Mouse (Mus musculus): ENCODE data around the gene Snrnp35. TPM values are rescaled to one million over a fixed set of nuclear protein-coding genes. Genes with fewer than 3 reads are reported as not detected.

Snrnp35 gene
- polyA plus RNA-seq, 1 experiment from 2014 or later: 12.3 TPM

GRCm38 (mm10) chr5:124468365-124468764 is 14.6 kb upstream of the Snrnp35 start:
- peaks cover 9% of the 10 kb centered on the region for H3K36me3 ChIP-seq (replicated peaks; ENCODE audit: control insufficient read depth, insufficient read depth, low read depth, low read length)
- WGBS: 94% methylated on average over 7 of the region's 7 CpGs

DNA sequence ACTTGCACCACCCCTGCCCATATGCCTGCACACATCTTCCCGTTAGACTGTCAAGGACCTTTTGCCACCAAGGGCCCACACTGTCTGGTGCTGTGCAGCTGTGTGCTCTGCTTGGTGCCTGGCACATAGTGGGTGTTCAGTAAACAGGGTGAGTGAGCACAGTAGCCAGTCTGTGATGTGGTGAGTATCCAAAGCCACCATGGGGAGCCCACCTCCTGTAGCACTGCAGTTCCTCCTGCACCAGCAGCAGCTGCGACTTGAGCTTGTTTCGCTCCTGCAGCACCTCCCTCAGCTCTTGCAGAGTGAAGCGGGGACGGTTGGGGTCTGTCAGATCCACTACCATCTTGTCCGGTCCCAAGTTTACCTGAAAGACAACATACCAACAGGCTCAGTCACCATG is 13.4 kb upstream of the Snrnp35 start:
- 95% methylated on average over 6 of the region's 6 CpGs for WGBS
- no peak overlapping the region for H3K4me3 ChIP-seq (ENCODE audit: low read depth, low read length)
- no peak for DNase-seq (ENCODE audit: low spot score)
- peaks cover 7% of the 10 kb centered on the region for H3K36me3 ChIP-seq (replicated peaks; ENCODE audit: control insufficient read depth, insufficient read depth, low read depth, low read length)
- no peak overlapping the region for H3K9ac ChIP-seq (replicated peaks; ENCODE audit: low read length)
- no peaks in the 10 kb centered on the region for H3K27me3 ChIP-seq (ENCODE audit: control insufficient read depth, insufficient read depth, low read length)
- no peaks in the 10 kb centered on the region for H3K9me3 ChIP-seq (replicated peaks; ENCODE audit: control insufficient read depth, low read length)
- H3K4me1 ChIP-seq (ENCODE audit: control insufficient read depth, insufficient read depth, low read length): no peaks in the 10 kb centered on the region
- no peak overlapping the region for H3K4me2 ChIP-seq (ENCODE audit: low read depth, low read length)
- no peak for ATAC-seq (replicated peaks; ENCODE audit: insufficient number of reproducible peaks, low FRiP score, low TSS enrichment, low read depth)
- H3K27ac ChIP-seq (replicated peaks; ENCODE audit: low read depth, low read length): no peak overlapping the region

More at GRCm38 (mm10) chr5:124468365-124468764, 14.6 kb upstream of the Snrnp35 start:
- H3K4me1 ChIP-seq (ENCODE audit: control insufficient read depth, insufficient read depth, low read length): no peaks in the 10 kb centered on the region
- DNase-seq (ENCODE audit: low spot score) (no peak), ATAC-seq (replicated peaks; ENCODE audit: insufficient number of reproducible peaks, low FRiP score, low TSS enrichment, low read depth) (no peak)
- H3K4me2 ChIP-seq (ENCODE audit: low read depth, low read length): no peak overlapping the region
- H3K9ac ChIP-seq (replicated peaks; ENCODE audit: low read length): no peak overlapping the region
- H3K27ac ChIP-seq (replicated peaks; ENCODE audit: low read depth, low read length): no peak overlapping the region
- no peaks in the 10 kb centered on the region for H3K27me3 ChIP-seq (ENCODE audit: control insufficient read depth, insufficient read depth, low read length)
- no peak overlapping the region for H3K4me3 ChIP-seq (ENCODE audit: low read depth, low read length)
- no peaks in the 10 kb centered on the region for H3K9me3 ChIP-seq (replicated peaks; ENCODE audit: control insufficient read depth, low read length)

DNA sequence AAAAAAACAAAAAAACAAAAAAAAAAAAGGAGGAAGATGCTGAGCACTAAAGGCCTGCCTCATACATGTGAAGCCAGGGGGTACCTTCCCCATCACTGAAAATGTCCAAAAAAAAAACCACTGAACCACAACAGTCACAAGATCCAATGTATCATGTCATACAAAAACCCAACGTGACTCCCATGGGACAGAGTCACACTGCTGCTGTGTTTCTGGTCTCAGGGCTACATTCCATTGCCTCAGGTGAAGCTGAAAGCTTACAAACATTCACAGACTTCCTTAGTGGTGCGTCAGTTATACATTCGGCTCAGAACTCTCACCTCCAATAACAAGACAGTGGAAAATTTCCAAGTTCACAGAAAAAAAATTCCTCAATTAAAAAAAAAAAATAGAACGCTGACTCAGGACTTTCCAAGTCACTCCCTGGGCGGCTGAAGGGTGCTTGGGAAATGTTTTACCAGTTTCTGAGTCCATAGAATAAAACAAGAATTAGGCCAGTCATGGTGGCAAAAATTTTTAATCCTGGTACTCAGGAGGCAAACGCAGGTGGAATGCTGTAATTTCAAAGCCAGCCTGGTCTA is 12.3 kb upstream of the Snrnp35 start:
- Histone ChIP-seq H3K9me3 (replicated peaks; ENCODE audit: control insufficient read depth, low read length) (no peaks in the 10 kb centered on the region), H3K36me3 (replicated peaks; ENCODE audit: control insufficient read depth, insufficient read depth, low read depth, low read length) (peaks cover 7% of the 10 kb centered on the region), H3K4me1 (ENCODE audit: control insufficient read depth, insufficient read depth, low read length) (no peaks in the 10 kb centered on the region), H3K4me3 (ENCODE audit: low read depth, low read length) (no peak overlapping the region), H3K4me2 (ENCODE audit: low read depth, low read length) (no peak overlapping the region), H3K27me3 (ENCODE audit: control insufficient read depth, insufficient read depth, low read length) (no peaks in the 10 kb centered on the region), H3K27ac (replicated peaks; ENCODE audit: low read depth, low read length) (no peak overlapping the region), H3K9ac (replicated peaks; ENCODE audit: low read length) (no peak overlapping the region)
- 80% methylated on average over 6 of the region's 6 CpGs for WGBS
- no peak for DNase-seq (ENCODE audit: low spot score)
- no peak for ATAC-seq (replicated peaks; ENCODE audit: insufficient number of reproducible peaks, low FRiP score, low TSS enrichment, low read depth)

DNA sequence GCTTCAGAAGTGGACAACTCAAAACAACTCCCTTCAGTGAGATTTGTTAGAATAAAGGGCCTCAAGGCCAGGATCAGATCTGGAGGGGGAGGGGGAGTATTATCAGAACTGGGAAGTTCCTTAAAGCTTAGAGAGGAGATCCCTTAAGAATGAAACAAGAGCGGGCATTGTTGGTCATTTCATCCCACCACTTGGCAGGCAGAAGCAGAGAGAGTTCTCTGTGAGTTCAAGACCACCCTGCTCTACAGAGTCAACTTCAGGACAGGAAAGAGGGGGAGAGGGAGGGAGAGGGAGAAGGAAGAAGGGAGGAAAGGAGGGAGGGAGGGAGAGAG is 4.1 kb upstream of the Snrnp35 start:
- DNase-seq (ENCODE audit: low spot score) (no peak), ATAC-seq (replicated peaks; ENCODE audit: insufficient number of reproducible peaks, low FRiP score, low TSS enrichment, low read depth) (no peak)
- 94% methylated on average over 1 of the region's 1 CpGs for WGBS
- no peak overlapping the region for H3K4me3 ChIP-seq (ENCODE audit: low read depth, low read length)
- no peak overlapping the region for H3K27ac ChIP-seq (replicated peaks; ENCODE audit: low read depth, low read length)
- H3K4me2 ChIP-seq (ENCODE audit: low read depth, low read length): no peak overlapping the region; the same call in 1 of the 2 replicates
- no peaks in the 10 kb centered on the region for H3K9me3 ChIP-seq (replicated peaks; ENCODE audit: control insufficient read depth, low read length)
- no peaks in the 10 kb centered on the region for H3K36me3 ChIP-seq (replicated peaks; ENCODE audit: control insufficient read depth, insufficient read depth, low read depth, low read length)
- no peak overlapping the region for H3K9ac ChIP-seq (replicated peaks; ENCODE audit: low read length)
- H3K4me1 ChIP-seq (ENCODE audit: control insufficient read depth, insufficient read depth, low read length): no peaks in the 10 kb centered on the region
- H3K27me3 ChIP-seq (ENCODE audit: control insufficient read depth, insufficient read depth, low read length): no peaks in the 10 kb centered on the region

DNA sequence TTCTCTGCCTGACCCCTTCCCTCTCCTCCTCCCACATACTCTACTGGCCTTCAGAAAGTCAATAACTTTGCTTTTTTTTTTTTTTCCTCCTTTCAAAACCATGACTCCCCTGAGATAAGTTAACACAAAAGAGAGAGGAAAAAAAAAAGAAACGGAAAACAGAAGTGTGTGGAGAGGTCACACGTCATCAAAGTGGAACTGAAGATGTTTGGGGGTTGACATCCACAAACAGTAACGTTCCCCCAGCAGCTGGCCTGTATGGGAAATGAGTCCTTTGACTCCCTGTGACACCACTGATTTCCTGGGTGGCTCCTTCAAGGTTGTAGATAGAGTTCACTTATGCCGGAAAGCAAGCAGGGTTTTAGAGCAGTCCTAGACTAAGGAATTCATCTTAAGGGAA is 2.8 kb upstream of the Snrnp35 start:
- H3K4me1 ChIP-seq (ENCODE audit: control insufficient read depth, insufficient read depth, low read length): no peaks in the 10 kb centered on the region
- WGBS: 77% methylated on average over 4 of the region's 4 CpGs
- ATAC-seq (replicated peaks; ENCODE audit: insufficient number of reproducible peaks, low FRiP score, low TSS enrichment, low read depth): no peak

DNA sequence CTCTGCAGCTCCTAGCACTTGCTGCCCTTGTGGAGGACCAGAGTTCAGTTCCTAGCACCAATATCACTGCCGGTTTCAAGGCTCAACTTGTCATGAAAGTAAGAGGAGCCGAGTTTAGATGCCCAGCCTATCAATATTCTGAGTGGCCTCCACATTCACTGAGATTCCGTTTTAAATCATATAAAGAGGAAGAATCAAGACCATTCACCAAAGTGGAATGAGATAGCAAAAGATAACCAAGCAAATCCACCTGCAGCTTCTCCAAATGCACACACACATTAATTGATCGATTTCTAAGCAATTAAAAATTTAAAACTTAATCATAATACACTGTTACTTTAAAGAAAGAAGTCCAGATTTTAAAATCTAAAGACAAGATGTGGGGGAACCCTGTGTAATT is 1.2 kb upstream of the Snrnp35 start:
- Histone ChIP-seq H3K4me2 (ENCODE audit: low read depth, low read length) (no peak overlapping the region), H3K4me3 (ENCODE audit: low read depth, low read length) (no peak overlapping the region), H3K27ac (replicated peaks; ENCODE audit: low read depth, low read length) (no peak overlapping the region), H3K9ac (replicated peaks; ENCODE audit: low read length) (no peak overlapping the region), H3K27me3 (ENCODE audit: control insufficient read depth, insufficient read depth, low read length) (no peaks in the 10 kb centered on the region), H3K4me1 (ENCODE audit: control insufficient read depth, insufficient read depth, low read length) (no peaks in the 10 kb centered on the region), H3K9me3 (replicated peaks; ENCODE audit: control insufficient read depth, low read length) (no peaks in the 10 kb centered on the region), H3K36me3 (replicated peaks; ENCODE audit: control insufficient read depth, insufficient read depth, low read depth, low read length) (no peaks in the 10 kb centered on the region)
- 88% methylated on average over 4 of the region's 4 CpGs for WGBS
- no peak for ATAC-seq (replicated peaks; ENCODE audit: insufficient number of reproducible peaks, low FRiP score, low TSS enrichment, low read depth)
- no peak for DNase-seq (ENCODE audit: low spot score)

More for the DNA sequence above, 2.8 kb upstream of the Snrnp35 start:
- Histone ChIP-seq H3K4me2 (ENCODE audit: low read depth, low read length) (no peak overlapping the region), H3K4me3 (ENCODE audit: low read depth, low read length) (no peak overlapping the region), H3K9ac (replicated peaks; ENCODE audit: low read length) (no peak overlapping the region), H3K9me3 (replicated peaks; ENCODE audit: control insufficient read depth, low read length) (no peaks in the 10 kb centered on the region), H3K36me3 (replicated peaks; ENCODE audit: control insufficient read depth, insufficient read depth, low read depth, low read length) (no peaks in the 10 kb centered on the region), H3K27me3 (ENCODE audit: control insufficient read depth, insufficient read depth, low read length) (no peaks in the 10 kb centered on the region), H3K27ac (replicated peaks; ENCODE audit: low read depth, low read length) (no peak overlapping the region)
- no peak for DNase-seq (ENCODE audit: low spot score)

- Histone ChIP-seq H3K9me3 (replicated peaks; ENCODE audit: control insufficient read depth, low read length) (no peaks in the 10 kb centered on the region), H3K27me3 (ENCODE audit: control insufficient read depth, insufficient read depth, low read length) (no peaks in the 10 kb centered on the region), H3K27ac (replicated peaks; ENCODE audit: low read depth, low read length) (peak overlapping the region; percentile 100), H3K4me1 (ENCODE audit: control insufficient read depth, insufficient read depth, low read length) (no peaks in the 10 kb centered on the region), H3K4me3 (ENCODE audit: low read depth, low read length) (peak overlapping the region; percentile 60), H3K9ac (replicated peaks; ENCODE audit: low read length) (peak overlapping the region; percentile 87), H3K4me2 (ENCODE audit: low read depth, low read length) (peak overlapping the region; percentile 65), H3K36me3 (replicated peaks; ENCODE audit: control insufficient read depth, insufficient read depth, low read depth, low read length) (no peaks in the 10 kb centered on the region)
- 7% methylated on average over 13 of the region's 13 CpGs for WGBS
- DNase-seq (ENCODE audit: low spot score) (no peak), ATAC-seq (replicated peaks; ENCODE audit: insufficient number of reproducible peaks, low FRiP score, low TSS enrichment, low read depth) (no peak)
Observed at GRCm38 (mm10) chr5:124482436-124482965, 433 bp upstream of the Snrnp35 start.

DNA sequence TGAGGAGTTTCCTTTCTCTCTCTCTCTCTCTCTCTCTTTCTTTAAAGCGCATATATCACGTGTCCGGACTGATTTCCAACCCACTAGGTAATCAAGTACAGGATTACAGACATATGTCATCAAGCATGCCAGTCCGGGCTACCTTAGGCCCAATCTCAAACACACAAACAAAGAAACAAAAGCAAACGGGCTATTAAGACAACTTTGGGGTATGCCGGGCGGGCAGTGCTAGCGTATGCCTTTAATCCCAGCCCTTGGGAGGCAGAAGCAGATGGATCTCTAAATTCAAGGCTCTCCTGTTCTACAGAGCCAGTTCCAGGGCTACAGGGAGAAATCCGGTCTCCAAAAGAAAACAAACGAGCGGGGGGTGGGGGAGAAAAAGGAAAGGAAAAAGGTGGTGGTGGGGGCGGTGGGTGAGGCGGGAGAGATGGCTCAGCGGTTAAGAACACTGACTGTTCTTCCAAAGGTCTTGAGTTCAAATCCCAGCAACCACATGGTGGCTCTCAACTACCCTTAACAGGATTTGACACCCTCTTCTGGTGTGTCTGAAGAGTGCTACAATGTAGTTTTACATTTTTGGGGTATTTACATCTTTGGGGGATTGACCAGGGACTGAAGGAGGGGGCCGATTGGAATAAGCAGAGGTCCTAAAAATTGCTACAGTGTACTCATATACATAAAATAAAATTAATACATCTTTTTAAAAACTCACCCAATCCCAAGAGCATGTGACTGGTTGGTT is 892 bp downstream of the Snrnp35 start:
- Histone ChIP-seq H3K36me3 (replicated peaks; ENCODE audit: control insufficient read depth, insufficient read depth, low read depth, low read length) (no peaks in the 10 kb centered on the region; the same call in 1 of the 2 replicates), H3K4me2 (ENCODE audit: low read depth, low read length) (peak overlapping the region; percentile 69), H3K4me1 (ENCODE audit: control insufficient read depth, insufficient read depth, low read length) (no peaks in the 10 kb centered on the region), H3K9ac (replicated peaks; ENCODE audit: low read length) (peak overlapping the region; percentile 95), H3K9me3 (replicated peaks; ENCODE audit: control insufficient read depth, low read length) (no peaks in the 10 kb centered on the region), H3K27me3 (ENCODE audit: control insufficient read depth, insufficient read depth, low read length) (no peaks in the 10 kb centered on the region), H3K4me3 (ENCODE audit: low read depth, low read length) (peak overlapping the region; percentile 60), H3K27ac (replicated peaks; ENCODE audit: low read depth, low read length) (peak overlapping the region; percentile 100)
- ATAC-seq (replicated peaks; ENCODE audit: insufficient number of reproducible peaks, low FRiP score, low TSS enrichment, low read depth) (peak; percentile 4; the same call in 1 of the 2 replicates), DNase-seq (ENCODE audit: low spot score) (no peak)
- WGBS: 6% methylated on average over 15 of the region's 15 CpGs

Data from embryonic facial prominence, embryonic 11.5 days (tissue).